21 mouse cellular contexts compared by ENCODE assay signal in genomic region chr2:154190546-154191258, GRCm38 (mm10). TPM values are rescaled to one million over a fixed set of nuclear protein-coding genes. Genes with fewer than 3 reads are reported as not detected.
DNase-seq lines count a peak whose midpoint lies in the region; ATAC-seq and TF ChIP-seq lines count a peak whose summit lies in the region.
"Had no signal": no experiment of that assay in that cellular context is flagged by ENCODE, and none has a peak within 500 bp of the region (broad histone marks: within the 10 kb centered on the region; RNA-seq: fewer than 3 reads in every experiment).

Gene Bpifb1, plus strand, starts transcription at chr2:154190818.

- TF ChIP-seq POLR2A in cortical plate, adult 2 months (IDR thresholded peaks at IDR 0.05; ENCODE audit: extremely low read depth, insufficient read depth, low read length) = no peak

- no peak for ATAC-seq in hindbrain, postnatal 0 days
- no peak for ATAC-seq in hindbrain, embryonic 11.5 days (ENCODE audit: low FRiP score)
- no peak for ATAC-seq in liver, postnatal 0 days
- no peak for ATAC-seq in liver, embryonic 11.5 days (replicated peaks; ENCODE audit: low FRiP score)

- no peaks in the 10 kb centered on the region for H3K36me3 ChIP-seq in hindbrain, postnatal 0 days (ENCODE audit: insufficient read depth, low read length)
- no peaks in the 10 kb centered on the region for H3K36me3 ChIP-seq in hindbrain, embryonic 11.5 days (ENCODE audit: control insufficient read depth, insufficient read depth, low read length)
- H3K36me3 ChIP-seq in liver, postnatal 0 days (replicated peaks; ENCODE audit: insufficient read depth, low read length) = no peaks in the 10 kb centered on the region
- H3K36me3 ChIP-seq in liver, embryonic 11.5 days (ENCODE audit: control insufficient read depth, insufficient read depth, low read length) = no peaks in the 10 kb centered on the region
- H3K36me3 ChIP-seq: embryonic facial prominence, embryonic 13.5 days; hindbrain, embryonic 10.5 days; limb, embryonic 13.5 days; lung, embryonic 15.5 days; neural tube, embryonic 13.5 days had no signal

- H3K4me2 ChIP-seq in hindbrain, postnatal 0 days (ENCODE audit: low read depth, low read length) = no peak within 1 kb of the TSS
- H3K4me2 ChIP-seq in hindbrain, embryonic 11.5 days (replicated peaks; ENCODE audit: low read depth, low read length) = no peak within 1 kb of the TSS
- H3K4me2 ChIP-seq in liver, postnatal 0 days (ENCODE audit: low read depth, low read length) = no peak within 1 kb of the TSS
- H3K4me2 ChIP-seq in liver, embryonic 11.5 days = no peak within 1 kb of the TSS
- H3K4me2 ChIP-seq: embryonic facial prominence, embryonic 13.5 days; limb, embryonic 13.5 days; lung, embryonic 15.5 days; neural tube, embryonic 13.5 days had no signal

- H3K4me3 ChIP-seq in hindbrain, postnatal 0 days (ENCODE audit: low read length) = no peak within 1 kb of the TSS
- H3K4me3 ChIP-seq in hindbrain, embryonic 11.5 days (ENCODE audit: low read depth, low read length) = no peak within 1 kb of the TSS
- no peak within 1 kb of the TSS for H3K4me3 ChIP-seq in liver, postnatal 0 days (ENCODE audit: low read depth, low read length)
- H3K4me3 ChIP-seq in liver, embryonic 11.5 days (ENCODE audit: low read depth, low read length) = no peak within 1 kb of the TSS
- H3K4me3 ChIP-seq in cortical plate, adult 2 months (ENCODE audit: insufficient read depth, low read length) = no peak within 1 kb of the TSS
- H3K4me3 ChIP-seq: embryonic facial prominence, embryonic 13.5 days; hindbrain, embryonic 10.5 days; limb, embryonic 13.5 days; lung, embryonic 15.5 days; neural tube, embryonic 13.5 days had no signal

- DNase-seq in cerebellum, postnatal 10 days = peak; percentile 29 to 34
- no peak for DNase-seq in cerebellum, postnatal 4 days (ENCODE audit: low spot score in 2 of 2)
- peak; percentile 51 for DNase-seq in hindbrain, postnatal 0 days (ENCODE audit: low spot score)
- no peak for DNase-seq in hindbrain, embryonic 11.5 days (ENCODE audit: low spot score)
- DNase-seq in liver, postnatal 0 days = no peak
- no peak for DNase-seq in liver, embryonic 11.5 days (ENCODE audit: low spot score)
- DNase-seq in thymus, postnatal 4 days = no peak
- DNase-seq: cerebellum, adult 11 months; cerebellum, postnatal 36 days; thymus, postnatal 36 days had no signal

- peak; percentile 64 for TF ChIP-seq CTCF in hindbrain, postnatal 0 days (IDR thresholded peaks at IDR 0.05; ENCODE audit: low read depth)
- TF ChIP-seq CTCF in liver, postnatal 0 days (IDR thresholded peaks at IDR 0.05; ENCODE audit: low read depth) = peak; percentile 39
- 0 out of 2 replicates have a peak, but pooled peaks have one; percentile 27 for TF ChIP-seq CTCF in cortical plate, adult 2 months (IDR thresholded peaks at IDR 0.05; ENCODE audit: extremely low read depth, insufficient read depth, low read length)

- 85% methylated on average over 11 of the region's 11 CpGs for WGBS in hindbrain, postnatal 0 days
- 87% methylated on average over 11 of the region's 11 CpGs for WGBS in hindbrain, embryonic 11.5 days
- WGBS in liver, postnatal 0 days (ENCODE audit: insufficient replicate concordance) = 72% methylated on average over 11 of the region's 11 CpGs
- WGBS in liver, embryonic 11.5 days = 77% methylated on average over 11 of the region's 11 CpGs

- no peak within 1 kb of the TSS for H3K9ac ChIP-seq in hindbrain, postnatal 0 days (replicated peaks; ENCODE audit: low read length)
- no peak within 1 kb of the TSS for H3K9ac ChIP-seq in hindbrain, embryonic 11.5 days (ENCODE audit: low read depth, low read length)
- H3K9ac ChIP-seq in liver, postnatal 0 days (replicated peaks) = no peak within 1 kb of the TSS
- H3K9ac ChIP-seq in liver, embryonic 11.5 days (ENCODE audit: low read depth, low read length) = no peak within 1 kb of the TSS
- H3K9ac ChIP-seq: embryonic facial prominence, embryonic 13.5 days; limb, embryonic 13.5 days; lung, embryonic 15.5 days; neural tube, embryonic 13.5 days had no signal

- no peaks in the 10 kb centered on the region for H3K27me3 ChIP-seq in hindbrain, postnatal 0 days (ENCODE audit: insufficient read depth, low read length)
- no peaks in the 10 kb centered on the region for H3K27me3 ChIP-seq in hindbrain, embryonic 11.5 days (ENCODE audit: control insufficient read depth, insufficient read depth, low read length)
- H3K27me3 ChIP-seq in liver, postnatal 0 days (ENCODE audit: insufficient read depth, low read length) = no peaks in the 10 kb centered on the region
- no peaks in the 10 kb centered on the region for H3K27me3 ChIP-seq in liver, embryonic 11.5 days (replicated peaks; ENCODE audit: control insufficient read depth, insufficient read depth, low read length)
- H3K27me3 ChIP-seq: embryonic facial prominence, embryonic 13.5 days; limb, embryonic 13.5 days; lung, embryonic 15.5 days; neural tube, embryonic 13.5 days had no signal

- TF ChIP-seq EP300 in liver, postnatal 0 days (IDR thresholded peaks at IDR 0.05; ENCODE audit: low read depth) = no peak

- no peaks in the 10 kb centered on the region for H3K9me3 ChIP-seq in hindbrain, postnatal 0 days (ENCODE audit: low read length)
- H3K9me3 ChIP-seq in hindbrain, embryonic 11.5 days (ENCODE audit: control insufficient read depth, low read length) = no peaks in the 10 kb centered on the region
- no peaks in the 10 kb centered on the region for H3K9me3 ChIP-seq in liver, postnatal 0 days (ENCODE audit: low read length)
- no peaks in the 10 kb centered on the region for H3K9me3 ChIP-seq in liver, embryonic 11.5 days (ENCODE audit: control insufficient read depth, low read length)
- H3K9me3 ChIP-seq: embryonic facial prominence, embryonic 13.5 days; hindbrain, embryonic 10.5 days; limb, embryonic 13.5 days; lung, embryonic 15.5 days; neural tube, embryonic 13.5 days had no signal

- H3K4me1 ChIP-seq in hindbrain, postnatal 0 days (ENCODE audit: insufficient read depth, low read length) = no peaks in the 10 kb centered on the region
- no peaks in the 10 kb centered on the region for H3K4me1 ChIP-seq in hindbrain, embryonic 11.5 days (replicated peaks; ENCODE audit: control insufficient read depth, insufficient read depth, low read length)
- 0 out of 2 replicates have a peak, but pooled peaks cover 3% of the 10 kb centered on the region for H3K4me1 ChIP-seq in liver, postnatal 0 days (ENCODE audit: insufficient read depth)
- H3K4me1 ChIP-seq in liver, embryonic 11.5 days (replicated peaks; ENCODE audit: control insufficient read depth, insufficient read depth, low read length) = no peaks in the 10 kb centered on the region
- no peaks in the 10 kb centered on the region for H3K4me1 ChIP-seq in cortical plate, adult 2 months (ENCODE audit: control insufficient read depth, insufficient read depth, low read length)
- H3K4me1 ChIP-seq: embryonic facial prominence, embryonic 13.5 days; hindbrain, embryonic 10.5 days; limb, embryonic 13.5 days; neural tube, embryonic 13.5 days had no signal

- no peak within 1 kb of the TSS for H3K27ac ChIP-seq in hindbrain, postnatal 0 days
- no peak within 1 kb of the TSS for H3K27ac ChIP-seq in hindbrain, embryonic 11.5 days (ENCODE audit: low read depth, low read length)
- H3K27ac ChIP-seq in liver, postnatal 0 days (ENCODE audit: low read depth) = no peak within 1 kb of the TSS
- H3K27ac ChIP-seq in liver, embryonic 11.5 days (ENCODE audit: low read depth, low read length) = no peak within 1 kb of the TSS
- no peak within 1 kb of the TSS for H3K27ac ChIP-seq in cortical plate, adult 2 months (ENCODE audit: insufficient read depth, low read length)
- H3K27ac ChIP-seq: embryonic facial prominence, embryonic 13.5 days; hindbrain, embryonic 10.5 days; limb, embryonic 13.5 days; lung, embryonic 15.5 days; neural tube, embryonic 13.5 days had no signal

RNA-seq across cellular contexts. Expression of gene Bpifb1, which starts in this region (rescaled TPM):
- total RNA-seq in hindbrain, postnatal 0 days (2014; rRNA removed) = 0.10 TPM in 1 of 2 replicates, not detected in the other
- polyA plus RNA-seq in hindbrain, postnatal 0 days (2015; fragmentation: Nextera tagmentation; extraction: Ambion mirVana) = 0.26 and 0.35 TPM in 2 replicates
- polyA plus RNA-seq in hindbrain, embryonic 11.5 days (2014; fragmentation: Nextera tagmentation; extraction: Ambion mirVana) = not detected in 2 replicates
- 0.16 and 0.27 TPM in 2 replicates for polyA plus RNA-seq in liver, postnatal 0 days (2015; fragmentation: Nextera tagmentation; extraction: Ambion mirVana)
- polyA plus RNA-seq in liver, embryonic 11.5 days (2014; fragmentation: Nextera tagmentation; extraction: Ambion mirVana) = 0.14 TPM in 1 of 2 replicates, not detected in the other
- polyA plus RNA-seq in cortical plate, adult 2 months (2012; rRNA removed) = 0.08 and 0.10 TPM in 2 replicates
- total RNA-seq: CH12.LX; megakaryocyte-erythroid progenitor cell, adult 5-6 weeks; monocyte, adult 5-6 weeks had no signal
- polyA plus RNA-seq: embryonic facial prominence, embryonic 13.5 days; gonadal fat pad, adult 2 months; hindbrain, embryonic 10.5 days; intestine, embryonic 14.5 days; limb, embryonic 13.5 days; neural tube, embryonic 13.5 days had no signal

Comparison
In these comparisons a context has a peak if more than half of its experiments do, and no peak if none do; other contexts are left out.
1. DNase-seq: peak in cerebellum, postnatal 10 days (2 of 2); none in cerebellum, postnatal 4 days (0 of 2), hindbrain, embryonic 11.5 days (single experiment), liver, postnatal 0 days (single experiment), liver, embryonic 11.5 days (single experiment) and thymus, postnatal 4 days (single experiment).
2. Peak in DNase-seq in hindbrain, postnatal 0 days; RNA of the gene not detected or under 1 TPM.
3. Peak in every context shown above with its lines, with median percentiles within 50 percentile points of each other: CTCF ChIP-seq.